Mouse (Mus musculus) liver, embryonic 13.5 days (tissue): ENCODE results near the gene Amz2. TPM values are rescaled to one million over a fixed set of nuclear protein-coding genes. Genes with fewer than 3 reads are reported as not detected.

Source experiments
- ATAC-seq: fragments of 200-750 bp; cut with Nextera tagmentation; 2 replicates; pipeline ENCODE4 v1.8.0; 2017; ENCODE audit warnings: low read depth, mild to moderate bottlenecking, moderate number of reproducible peaks, moderate library complexity
- DNase-seq: peaks from one replicate; pipeline ENCODE4 v3.0.0; 2022
- H3K27ac ChIP-seq: fragments of 300-500 bp; sonication (generic); 2 replicates; pipeline ENCODE4 v1.5.1; 2015; ENCODE audit warnings: moderate library complexity, mild to moderate bottlenecking, inconsistent platforms
- H3K27me3 ChIP-seq: fragments of 300-500 bp; sonication (generic); 2 replicates; pipeline ENCODE4 v1.6.1; 2015; ENCODE audit warnings: mild to moderate bottlenecking, inconsistent platforms
- H3K36me3 ChIP-seq: fragments of 300-500 bp; sonication (generic); 2 replicates; pipeline ENCODE4 v1.6.1; 2015; ENCODE audit warnings: mild to moderate bottlenecking, inconsistent platforms
- H3K4me1 ChIP-seq: fragments of 300-500 bp; sonication (generic); replicated peaks from 2 replicates; pipeline ENCODE4 v1.6.1; 2015; ENCODE audit warnings: inconsistent platforms
- H3K4me2 ChIP-seq: fragments of 300-500 bp; sonication (generic); 2 replicates; pipeline ENCODE4 v1.6.1; 2015; ENCODE audit warnings: inconsistent platforms, mild to moderate bottlenecking, moderate library complexity
- H3K4me3 ChIP-seq: fragments of 300-500 bp; sonication (generic); replicated peaks from 2 replicates; pipeline ENCODE4 v1.5.1; 2015; ENCODE audit warnings: mild to moderate bottlenecking, inconsistent platforms
- H3K9ac ChIP-seq: fragments of 300-500 bp; sonication (generic); 2 replicates; pipeline ENCODE4 v1.6.1; 2015; ENCODE audit warnings: mild to moderate bottlenecking, inconsistent platforms
- H3K9me3 ChIP-seq: fragments of 300-500 bp; sonication (generic); replicated peaks from 2 replicates; pipeline ENCODE4 v1.6.1; 2016; ENCODE audit warnings: inconsistent platforms
- WGBS: fragments of 180-500 bp; shearing (Covaris S2); methylation state at CpG from one replicate; pipeline ENCODE4 v1.1.7; 2015; ENCODE audit not compliant: insufficient replicate concordance; 5-methylcytosine and 5-hydroxymethylcytosine counted together
- polyA plus RNA-seq: library from polyadenylated mRNA; unstranded; fragments of >200 nt; fragmentation: Nextera tagmentation; extraction: Ambion mirVana; gene quantifications from 2 replicates; pipeline ENCODE4 v1.2.1, GENCODE M21; 2015

Amz2 gene
- polyA plus RNA-seq, 1 experiment from 2014 or later, result 14.6 TPM

- WGBS, result 12% methylated on average over 15 of the region's 15 CpGs
- H3K27me3 ChIP-seq, result no peaks in the 10 kb centered on the region
- peaks cover 31% of the 10 kb centered on the region for H3K36me3 ChIP-seq
- peaks cover 76% of the 10 kb centered on the region for H3K4me1 ChIP-seq
- H3K27ac ChIP-seq, result peak overlapping the region; percentile 97
- peak overlapping the region; percentile 86 for H3K4me3 ChIP-seq
- no peaks in the 10 kb centered on the region for H3K9me3 ChIP-seq
- ATAC-seq, result no peak
- peak; percentile 22 for DNase-seq
- peak overlapping the region; percentile 98 for H3K9ac ChIP-seq
- peak overlapping the region; percentile 96 for H3K4me2 ChIP-seq
These were observed 45.4 kb downstream of the Amz2 start for GRCm38 (mm10) chr11:109470921-109471861.

- peaks cover 78% of the 10 kb centered on the region for H3K4me1 ChIP-seq
- peak overlapping the region; percentile 98 for H3K9ac ChIP-seq
- under 1% methylated on average over 33 of the region's 33 CpGs for WGBS
- H3K27me3 ChIP-seq, result no peaks in the 10 kb centered on the region
- peak overlapping the region; percentile 97 for H3K27ac ChIP-seq
- peaks cover 22% of the 10 kb centered on the region for H3K36me3 ChIP-seq
- H3K9me3 ChIP-seq, result no peaks in the 10 kb centered on the region
- DNase-seq (peak; percentile 53), ATAC-seq (no peak)
- H3K4me2 ChIP-seq, result peak overlapping the region; percentile 96
- peak overlapping the region; percentile 86 for H3K4me3 ChIP-seq
These were observed 46.5 kb downstream of the Amz2 start for GRCm38 (mm10) chr11:109472171-109472691.

GRCm38 (mm10) chr11:109472821-109473170 lies 47.0 kb downstream of the Amz2 start:
- Histone ChIP-seq H3K4me1 (peaks cover 77% of the 10 kb centered on the region), H3K9ac (peak overlapping the region; percentile 98), H3K36me3 (peaks cover 16% of the 10 kb centered on the region), H3K4me2 (peak overlapping the region; percentile 96), H3K9me3 (no peaks in the 10 kb centered on the region), H3K27ac (peak overlapping the region; percentile 97), H3K27me3 (no peaks in the 10 kb centered on the region), H3K4me3 (peak overlapping the region; percentile 86)
- under 1% methylated on average over 12 of the region's 13 CpGs for WGBS
- no peak for DNase-seq
- ATAC-seq, result no peak

GRCm38 (mm10) chr11:109473171-109474085 lies 47.7 kb downstream of the Amz2 start, which contains the start of the genes Arsg and Slc16a6:
Gene Arsg (plus strand): TSS chr11:109473374.
Gene Slc16a6 (minus strand): TSS chr11:109473598.
- DNase-seq (peak; percentile 85), ATAC-seq (peak; percentile 88)
- peaks cover 77% of the 10 kb centered on the region for H3K4me1 ChIP-seq
- H3K27me3 ChIP-seq, result no peaks in the 10 kb centered on the region
- H3K9ac ChIP-seq, result peak within 1 kb of the TSS; percentile 98
- WGBS, result under 1% methylated on average over 111 of the region's 111 CpGs
- peak within 1 kb of the TSS; percentile 97 for H3K27ac ChIP-seq
- H3K4me2 ChIP-seq, result peak within 1 kb of the TSS; percentile 96
- H3K9me3 ChIP-seq, result no peaks in the 10 kb centered on the region
- peak within 1 kb of the TSS; percentile 86 for H3K4me3 ChIP-seq
- H3K36me3 ChIP-seq, result peaks cover 11% of the 10 kb centered on the region

- WGBS, result 7% methylated on average over 14 of the region's 14 CpGs
- H3K4me3 ChIP-seq, result peak overlapping the region; percentile 86
- no peaks in the 10 kb centered on the region for H3K27me3 ChIP-seq
- no peaks in the 10 kb centered on the region for H3K9me3 ChIP-seq
- H3K4me1 ChIP-seq, result peaks cover 76% of the 10 kb centered on the region
- peak overlapping the region; percentile 98 for H3K9ac ChIP-seq
- peaks cover 4% of the 10 kb centered on the region for H3K36me3 ChIP-seq
- H3K27ac ChIP-seq, result peak overlapping the region; percentile 97
- ATAC-seq (no peak), DNase-seq (no peak)
- H3K4me2 ChIP-seq, result peak overlapping the region; percentile 96
These were observed 48.5 kb downstream of the Amz2 start for GRCm38 (mm10) chr11:109474086-109474742.

- ATAC-seq (no peak), DNase-seq (no peak)
- H3K27ac ChIP-seq, result peak overlapping the region; percentile 97; the same call in 1 of the 2 replicates
- no peaks in the 10 kb centered on the region for H3K36me3 ChIP-seq
- H3K4me2 ChIP-seq, result peak overlapping the region; percentile 96
- peaks cover 76% of the 10 kb centered on the region for H3K4me1 ChIP-seq
- H3K27me3 ChIP-seq, result no peaks in the 10 kb centered on the region
- WGBS, result 70% methylated on average over 13 of the region's 13 CpGs
- no peaks in the 10 kb centered on the region for H3K9me3 ChIP-seq
- peak overlapping the region; percentile 98 for H3K9ac ChIP-seq
- H3K4me3 ChIP-seq, result no peak overlapping the region
These were observed 49.1 kb downstream of the Amz2 start for GRCm38 (mm10) chr11:109474836-109475235.

- no peaks in the 10 kb centered on the region for H3K9me3 ChIP-seq
- no peak overlapping the region for H3K4me2 ChIP-seq
- H3K27me3 ChIP-seq, result no peaks in the 10 kb centered on the region
- no peaks in the 10 kb centered on the region for H3K36me3 ChIP-seq
- H3K4me1 ChIP-seq, result peaks cover 76% of the 10 kb centered on the region
- ATAC-seq (no peak), DNase-seq (no peak)
- H3K27ac ChIP-seq, result peak overlapping the region; percentile 71; the same call in 1 of the 2 replicates
- no peak overlapping the region for H3K4me3 ChIP-seq
- 82% methylated on average over 4 of the region's 4 CpGs for whole genome bisulfite sequencing
- peak overlapping the region; percentile 24; the same call in 1 of the 2 replicates for H3K9ac ChIP-seq
These were observed 50.0 kb downstream of the Amz2 start for GRCm38 (mm10) chr11:109475717-109476116.

GRCm38 (mm10) chr11:109476241-109476640 lies 50.5 kb downstream of the Amz2 start:
- ATAC-seq (no peak), DNase-seq (no peak)
- Histone ChIP-seq H3K4me1 (peaks cover 76% of the 10 kb centered on the region), H3K27ac (peak overlapping the region; percentile 71), H3K4me2 (0 out of 2 replicates have a peak overlapping the region, but pooled peaks have one; percentile 9), H3K4me3 (no peak overlapping the region), H3K9ac (peak overlapping the region; percentile 24), H3K9me3 (no peaks in the 10 kb centered on the region), H3K36me3 (no peaks in the 10 kb centered on the region), H3K27me3 (no peaks in the 10 kb centered on the region)
- 44% methylated on average over 2 of the region's 2 CpGs for WGBS

- Histone ChIP-seq H3K4me3 (no peak overlapping the region), H3K27me3 (no peaks in the 10 kb centered on the region), H3K4me2 (0 out of 2 replicates have a peak overlapping the region, but pooled peaks have one; percentile 9), H3K9ac (peak overlapping the region; percentile 24; the same call in 1 of the 2 replicates), H3K36me3 (no peaks in the 10 kb centered on the region), H3K27ac (peak overlapping the region; percentile 71), H3K4me1 (peaks cover 72% of the 10 kb centered on the region), H3K9me3 (no peaks in the 10 kb centered on the region)
- 18% methylated on average over 6 of the region's 6 CpGs for WGBS
- no peak for ATAC-seq
- DNase-seq, result no peak
These were observed 50.9 kb downstream of the Amz2 start for GRCm38 (mm10) chr11:109476653-109477052.

GRCm38 (mm10) chr11:109477606-109478380 lies 52.0 kb downstream of the Amz2 start:
- H3K4me2 ChIP-seq, result 0 out of 2 replicates have a peak overlapping the region, but pooled peaks have one; percentile 1
- WGBS, result 64% methylated on average over 16 of the region's 16 CpGs
- no peaks in the 10 kb centered on the region for H3K36me3 ChIP-seq
- peak overlapping the region; percentile 71 for H3K27ac ChIP-seq
- no peaks in the 10 kb centered on the region for H3K9me3 ChIP-seq
- H3K9ac ChIP-seq, result peak overlapping the region; percentile 48; the same call in 1 of the 2 replicates
- peaks cover 71% of the 10 kb centered on the region for H3K4me1 ChIP-seq
- no peaks in the 10 kb centered on the region for H3K27me3 ChIP-seq
- H3K4me3 ChIP-seq, result no peak overlapping the region
- no peak for ATAC-seq
- DNase-seq, result no peak
